Mouse (Mus musculus) midbrain, embryonic 14.5 days (tissue): ENCODE results near the gene Ndufa6. TPM values are rescaled to one million over a fixed set of nuclear protein-coding genes. Genes with fewer than 3 reads are reported as not detected.

ENCODE experiments used
- ATAC-seq: fragments of 200-750 bp; cut with Nextera tagmentation; 2 replicates; pipeline ENCODE4 v1.8.0; 2017; ENCODE audit warnings: moderate number of reproducible peaks, moderate library complexity; ENCODE audit not compliant: low FRiP score, low TSS enrichment
- DNase-seq: peaks from one replicate; pipeline ENCODE4 v3.0.0-alpha.2; 2015
- H3K27ac ChIP-seq: fragments of 300-500 bp; sonication (generic); replicated peaks from 2 replicates; pipeline ENCODE4 v1.5.1; 2014; ENCODE audit warnings: mild to moderate bottlenecking, low read depth, low read length, moderate library complexity
- H3K27me3 ChIP-seq: fragments of 300-500 bp; sonication (generic); 2 replicates; pipeline ENCODE4 v1.6.1; 2014; ENCODE audit warnings: low read length, control low read depth, mixed read lengths; ENCODE audit not compliant: control insufficient read depth, insufficient read depth
- H3K36me3 ChIP-seq: fragments of 300-500 bp; sonication (generic); 2 replicates; pipeline ENCODE4 v1.6.1; 2014; ENCODE audit warnings: low read length, control low read depth; ENCODE audit not compliant: control insufficient read depth, insufficient read depth
- H3K4me1 ChIP-seq: fragments of 300-500 bp; sonication (generic); 2 replicates; pipeline ENCODE4 v1.6.1; 2014; ENCODE audit warnings: mild to moderate bottlenecking, antibody characterized with exemption, low read length, control low read depth; ENCODE audit not compliant: control insufficient read depth, insufficient read depth
- H3K4me2 ChIP-seq: fragments of 300-500 bp; sonication (generic); 2 replicates; pipeline ENCODE4 v1.6.1; 2014; ENCODE audit warnings: mild to moderate bottlenecking, low read length, moderate library complexity
- H3K4me3 ChIP-seq: fragments of 300-500 bp; sonication (generic); replicated peaks from 2 replicates; pipeline ENCODE4 v1.5.1; 2014; ENCODE audit warnings: low read depth, low read length
- H3K9ac ChIP-seq: fragments of 300-500 bp; sonication (generic); replicated peaks from 2 replicates; pipeline ENCODE4 v1.6.1; 2014; ENCODE audit warnings: mild to moderate bottlenecking, low read length, moderate library complexity
- H3K9me3 ChIP-seq: fragments of 300-500 bp; sonication (generic); 2 replicates; pipeline ENCODE4 v1.6.1; 2016; ENCODE audit warnings: low read length, control low read depth, mixed read lengths; ENCODE audit not compliant: control insufficient read depth
- WGBS: fragments of 180-500 bp; shearing (Covaris S2); extraction: QIAGEN DNeasy Blood & Tissue Kit; methylation state at CpG from one replicate; pipeline ENCODE4 v1.1.7; 2014; 5-methylcytosine and 5-hydroxymethylcytosine counted together
- microRNA-seq: library from miRNA; unstranded; fragments of <30 nt; microRNA quantifications from one replicate; pipeline ENCODE4, GENCODE M21; 2016
- polyA plus RNA-seq: library from polyadenylated mRNA; unstranded; fragments of >200 nt; fragmentation: Nextera tagmentation; extraction: Ambion mirVana; gene quantifications from 2 replicates; pipeline ENCODE4 v1.2.1, GENCODE M21; 2014

The Ndufa6 gene
- polyA plus RNA-seq, 1 experiment from 2014 or later, result 375 TPM

GRCm38 (mm10) chr15:82325382-82325781 lies 28.7 kb downstream of the Ndufa6 start:
- no peak for DNase-seq
- Histone ChIP-seq H3K27me3 (no peaks in the 10 kb centered on the region), H3K36me3 (peaks cover 4% of the 10 kb centered on the region; the same call in 1 of the 2 replicates), H3K4me1 (no peaks in the 10 kb centered on the region), H3K4me2 (no peak overlapping the region), H3K9me3 (no peaks in the 10 kb centered on the region), H3K27ac (no peak overlapping the region), H3K4me3 (no peak overlapping the region), H3K9ac (no peak overlapping the region)
- WGBS, result 81% methylated on average over 2 of the region's 2 CpGs
- no peak for ATAC-seq

GRCm38 (mm10) chr15:82322195-82322594 lies 31.9 kb downstream of the Ndufa6 start:
- WGBS, result 80% methylated on average over 8 of the region's 8 CpGs
- Histone ChIP-seq H3K36me3 (no peaks in the 10 kb centered on the region), H3K4me1 (no peaks in the 10 kb centered on the region), H3K9me3 (no peaks in the 10 kb centered on the region), H3K27me3 (no peaks in the 10 kb centered on the region), H3K9ac (no peak overlapping the region), H3K4me2 (no peak overlapping the region), H3K27ac (no peak overlapping the region), H3K4me3 (no peak overlapping the region)
- ATAC-seq (no peak), DNase-seq (no peak)

GRCm38 (mm10) chr15:82319613-82320012 lies 34.5 kb downstream of the Ndufa6 start:
- no peaks in the 10 kb centered on the region for H3K9me3 ChIP-seq
- no peaks in the 10 kb centered on the region for H3K4me1 ChIP-seq
- H3K4me2 ChIP-seq, result no peak overlapping the region
- H3K27ac ChIP-seq, result no peak overlapping the region
- no peaks in the 10 kb centered on the region for H3K27me3 ChIP-seq
- WGBS, result 78% methylated on average over 1 of the region's 1 CpGs
- ATAC-seq (no peak), DNase-seq (no peak)
- no peaks in the 10 kb centered on the region for H3K36me3 ChIP-seq
- no peak overlapping the region for H3K4me3 ChIP-seq
- no peak overlapping the region for H3K9ac ChIP-seq

GRCm38 (mm10) chr15:82317839-82318238 lies 36.3 kb downstream of the Ndufa6 start:
- no peaks in the 10 kb centered on the region for H3K36me3 ChIP-seq
- no peaks in the 10 kb centered on the region for H3K4me1 ChIP-seq
- H3K4me3 ChIP-seq, result no peak overlapping the region
- H3K27me3 ChIP-seq, result no peaks in the 10 kb centered on the region
- DNase-seq (no peak), ATAC-seq (no peak)
- WGBS, result 88% methylated on average over 6 of the region's 6 CpGs
- H3K9ac ChIP-seq, result no peak overlapping the region
- H3K9me3 ChIP-seq, result no peaks in the 10 kb centered on the region
- H3K27ac ChIP-seq, result no peak overlapping the region
- H3K4me2 ChIP-seq, result no peak overlapping the region

GRCm38 (mm10) chr15:82308416-82308815 lies 45.7 kb downstream of the Ndufa6 start:
- 86% methylated on average over 3 of the region's 3 CpGs for WGBS
- no peak overlapping the region for H3K27ac ChIP-seq
- ATAC-seq (no peak), DNase-seq (no peak)
- no peak overlapping the region for H3K4me2 ChIP-seq
- H3K9me3 ChIP-seq, result no peaks in the 10 kb centered on the region
- no peaks in the 10 kb centered on the region for H3K27me3 ChIP-seq
- no peak overlapping the region for H3K4me3 ChIP-seq
- H3K9ac ChIP-seq, result no peak overlapping the region
- H3K4me1 ChIP-seq, result no peaks in the 10 kb centered on the region
- H3K36me3 ChIP-seq, result no peaks in the 10 kb centered on the region

GRCm38 (mm10) chr15:82307107-82307506 lies 47.0 kb downstream of the Ndufa6 start:
- 84% methylated on average over 3 of the region's 3 CpGs for WGBS
- no peak for DNase-seq

More at GRCm38 (mm10) chr15:82307107-82307506, 47.0 kb downstream of the Ndufa6 start:
- Histone ChIP-seq H3K27me3 (no peaks in the 10 kb centered on the region), H3K4me3 (no peak overlapping the region), H3K36me3 (no peaks in the 10 kb centered on the region), H3K4me2 (no peak overlapping the region), H3K9ac (no peak overlapping the region), H3K4me1 (no peaks in the 10 kb centered on the region), H3K27ac (no peak overlapping the region), H3K9me3 (no peaks in the 10 kb centered on the region)
- ATAC-seq, result no peak

Small RNA genes within 50 kb of the gene (microRNA-seq; reads per million reads assigned to microRNA genes)
- gene Mir7684, result not detected

Other genes with a start within 250 kb of the Ndufa6 start
- gene Ccdc134, start 226.4 kb downstream of the Ndufa6 start, polyA plus RNA-seq, result 10.0 and 11.0 TPM in 2 replicates
- 132 and 158 TPM in 2 replicates for gene Srebf2, start 207.1 kb downstream of the Ndufa6 start, polyA plus RNA-seq
- gene Shisa8, start 141.5 kb downstream of the Ndufa6 start, polyA plus RNA-seq, result 0.70 and 1.5 TPM in 2 replicates
- gene Tnfrsf13c, start 130.0 kb downstream of the Ndufa6 start, polyA plus RNA-seq, result 0.19 TPM in 1 of 2 replicates, not detected in the other
- gene Cenpm, start 109.6 kb downstream of the Ndufa6 start, polyA plus RNA-seq, result 13.9 and 23.2 TPM in 2 replicates
- 12.2 and 47.6 TPM in 2 replicates for gene 1500009C09Rik, start 101.9 kb downstream of the Ndufa6 start, polyA plus RNA-seq
- gene Sept3, start 79.4 kb downstream of the Ndufa6 start, polyA plus RNA-seq, result 361 and 403 TPM in 2 replicates
- not detected in 2 replicates for gene Wbp2nl, start 55.4 kb downstream of the Ndufa6 start, polyA plus RNA-seq
- gene Naga, start 15.4 kb downstream of the Ndufa6 start, polyA plus RNA-seq, result 23.0 and 27.3 TPM in 2 replicates
- gene Pheta2, start 15.4 kb downstream of the Ndufa6 start, polyA plus RNA-seq, result 0.85 and 1.3 TPM in 2 replicates
- gene Smdt1, start 15.4 kb downstream of the Ndufa6 start, polyA plus RNA-seq, result 286 and 365 TPM in 2 replicates
- gene Cyp2d22, start 25.9 kb upstream of the Ndufa6 start, polyA plus RNA-seq, result 0.76 and 2.1 TPM in 2 replicates
- not detected in 2 replicates for gene Cyp2d11, start 39.7 kb upstream of the Ndufa6 start, polyA plus RNA-seq
- not detected in 2 replicates for gene Cyp2d10, start 52.9 kb upstream of the Ndufa6 start, polyA plus RNA-seq
- not detected in 2 replicates for gene Cyp2d9, start 79.1 kb upstream of the Ndufa6 start, polyA plus RNA-seq
- gene Cyp2d12, start 200.8 kb upstream of the Ndufa6 start, polyA plus RNA-seq, result not detected in 2 replicates